Mouse (Mus musculus) CH12.LX (cell line): ENCODE data around the gene Slc9a9.

Experiments
- CHD2 ChIP-seq: IDR thresholded peaks from 2 replicates; pipeline ENCODE4 v1.6.1; 2011; ENCODE audit warnings: low read length, improper control_type of control experiment
- CTCF ChIP-seq, 2 experiments: IDR thresholded peaks in 1 of 2; conservative IDR thresholded peaks in 1 of 2; 2 replicates each; pipeline ENCODE4 v1.5.1; 2011 to 2012; ENCODE audit warnings: low read depth in 2 of 2, low read length in 2 of 2, improper control_type of control experiment in 1 of 2, inconsistent platforms in 1 of 2, mild to moderate bottlenecking in 1 of 2, moderate library complexity in 1 of 2
- E2F4 ChIP-seq: IDR thresholded peaks from 2 replicates; pipeline ENCODE4 v1.6.1; 2011; ENCODE audit warnings: low read depth, low read length, improper control_type of control experiment; ENCODE audit not compliant: insufficient replicate concordance
- EP300 ChIP-seq: IDR thresholded peaks from 2 replicates; pipeline ENCODE4 v1.6.1; 2011; ENCODE audit warnings: low read length, improper control_type of control experiment
- GABPA ChIP-seq: IDR thresholded peaks from 2 replicates; pipeline ENCODE4 v1.6.1; 2012; ENCODE audit warnings: low read depth, low read length, improper control_type of control experiment, inconsistent platforms; ENCODE audit not compliant: insufficient replicate concordance
- MYC ChIP-seq: IDR thresholded peaks from 2 replicates; pipeline ENCODE4 v1.6.1; 2011; ENCODE audit warnings: low read depth, mild to moderate bottlenecking, improper control_type of control experiment, low read length
- POLR2A ChIP-seq: IDR thresholded peaks from 2 replicates; pipeline ENCODE4 v1.6.1; 2011; ENCODE audit warnings: low read depth, mild to moderate bottlenecking, improper control_type of control experiment, low read length
- RCOR1 ChIP-seq: conservative IDR thresholded peaks from 2 replicates; pipeline ENCODE4 v1.6.1; 2012; ENCODE audit warnings: low read depth, mild to moderate bottlenecking, inconsistent platforms, low read length, improper control_type of control experiment
- UBTF ChIP-seq: IDR thresholded peaks from 2 replicates; pipeline ENCODE4 v1.6.1; 2012; ENCODE audit warnings: low read depth, mild to moderate bottlenecking, inconsistent platforms, low read length, improper control_type of control experiment, moderate library complexity

DNA sequence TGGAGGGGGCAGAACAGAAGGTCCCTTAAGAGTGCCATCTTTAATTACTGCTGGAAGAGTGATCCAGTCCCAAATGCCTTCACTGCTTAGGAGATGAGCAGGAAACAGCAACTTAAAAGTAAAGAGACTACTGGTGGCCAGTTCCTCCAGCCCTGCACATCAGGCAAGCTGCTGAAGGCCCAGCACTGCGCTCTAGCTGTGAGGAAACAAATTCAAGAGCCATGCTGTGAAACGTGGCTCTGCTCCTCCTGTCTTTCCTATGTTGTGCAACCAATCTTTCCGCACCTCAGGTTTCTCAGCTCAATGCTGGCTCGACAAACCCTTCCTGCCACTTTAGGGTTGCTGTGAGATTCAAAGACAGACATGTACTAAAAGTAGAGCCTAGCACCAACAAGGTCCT lies 22.3 kb upstream of the Slc9a9 start:
- no peak for TF ChIP-seq CTCF (conservative IDR thresholded peaks at IDR 0.05 in 1 of 2, IDR thresholded peaks at IDR 0.05 in 1 of 2; ENCODE audit: low read depth in 2 of 2, low read length in 2 of 2)
- no peak for TF ChIP-seq CHD2
- no peak for TF ChIP-seq POLR2A
- TF ChIP-seq E2F4, result no peak
- TF ChIP-seq EP300, result no peak
- no peak for TF ChIP-seq RCOR1
- no peak for TF ChIP-seq GABPA
- no peak for TF ChIP-seq UBTF
- TF ChIP-seq MYC, result no peak
